Mouse (Mus musculus) thymus, adult 2 months (tissue): ENCODE results near the gene Olfr870. TPM values are rescaled to one million over a fixed set of nuclear protein-coding genes. Genes with fewer than 3 reads are reported as not detected.

Source experiments
- DNase-seq: peaks from one replicate; pipeline ENCODE4 v3.0.0; 2021
- H3K27ac ChIP-seq: fragments of 200-500 bp; 2 replicates; pipeline ENCODE4 v1.5.1; 2012; ENCODE audit warnings: low read length, control low read depth; ENCODE audit not compliant: control insufficient read depth, insufficient read depth
- H3K27me3 ChIP-seq: fragments of 200-500 bp; 2 replicates; pipeline ENCODE4 v1.6.1; 2012; ENCODE audit warnings: mild to moderate bottlenecking, low read length, moderate library complexity, mixed read lengths; ENCODE audit not compliant: control insufficient read depth, insufficient read depth
- H3K36me3 ChIP-seq: fragments of 200-500 bp; 2 replicates; pipeline ENCODE4 v1.6.1; 2012; ENCODE audit warnings: mild to moderate bottlenecking, low read length, moderate library complexity; ENCODE audit not compliant: control insufficient read depth, insufficient read depth
- H3K4me1 ChIP-seq: fragments of 200-500 bp; replicated peaks from 2 replicates; pipeline ENCODE4 v1.6.1; 2012; ENCODE audit warnings: low read length; ENCODE audit not compliant: control insufficient read depth, insufficient read depth
- H3K4me3 ChIP-seq: fragments of 200-500 bp; 2 replicates; pipeline ENCODE4 v1.5.1; 2012; ENCODE audit warnings: mild to moderate bottlenecking, low read length, control low read depth, moderate library complexity; ENCODE audit not compliant: control insufficient read depth, insufficient read depth
- CTCF ChIP-seq: fragments of 200-500 bp; IDR thresholded peaks from 2 replicates; pipeline ENCODE4 v1.5.1; 2012; ENCODE audit warnings: mild to moderate bottlenecking, control low read depth, low read length, moderate library complexity, borderline replicate concordance; ENCODE audit not compliant: control insufficient read depth, poor library complexity, insufficient read depth; ENCODE audit errors: extremely low read depth
- POLR2A ChIP-seq: fragments of 200-500 bp; IDR thresholded peaks from 2 replicates; pipeline ENCODE4 v1.6.1; 2012; ENCODE audit warnings: mild to moderate bottlenecking, low read length, control low read depth, moderate library complexity; ENCODE audit not compliant: control insufficient read depth, poor library complexity, insufficient read depth; ENCODE audit errors: extremely low read depth
- WGBS: fragments of 180-500 bp; shearing (Covaris S2); methylation state at CpG from one replicate; pipeline ENCODE4 v1.1.7; 2018; 5-methylcytosine and 5-hydroxymethylcytosine counted together
- polyA plus RNA-seq: library from polyadenylated mRNA; depleted of rRNA; stranded (reverse); fragments of >200 nt; gene quantifications from 2 replicates; pipeline ENCODE4 v1.2.3, GENCODE M21; 2012; rRNA removed

Gene Olfr870
- polyA plus RNA-seq, 1 experiment: not detected

DNA sequence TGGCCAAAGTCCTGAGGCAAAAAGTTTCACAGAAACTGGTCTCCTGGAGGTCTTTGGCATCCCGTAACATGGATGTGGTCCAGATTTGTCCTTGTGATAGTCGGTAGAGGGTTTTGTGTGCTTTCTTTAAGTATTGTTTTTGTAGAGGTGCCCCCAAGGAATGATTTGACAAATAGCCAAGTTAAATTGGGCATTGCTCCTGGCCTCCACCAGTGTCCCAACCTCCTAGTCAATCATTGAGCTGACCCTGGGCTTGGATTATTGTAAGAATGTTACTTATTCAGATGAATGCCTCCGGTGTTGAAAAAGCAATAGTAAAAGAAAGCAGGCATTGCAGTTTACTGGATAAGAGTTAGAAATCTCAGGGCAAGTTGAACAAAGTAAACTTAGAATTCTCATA is 24.2 kb downstream of the Olfr870 start:
- TF ChIP-seq CTCF: no peak
- no peak for TF ChIP-seq POLR2A
- H3K4me1 ChIP-seq: no peaks in the 10 kb centered on the region
- no peaks in the 10 kb centered on the region for H3K27me3 ChIP-seq
- no peaks in the 10 kb centered on the region for H3K36me3 ChIP-seq
- no peak for DNase-seq
- H3K27ac ChIP-seq: no peak overlapping the region
- 93% methylated on average over 3 of the region's 3 CpGs for WGBS
- H3K4me3 ChIP-seq: no peak overlapping the region

DNA sequence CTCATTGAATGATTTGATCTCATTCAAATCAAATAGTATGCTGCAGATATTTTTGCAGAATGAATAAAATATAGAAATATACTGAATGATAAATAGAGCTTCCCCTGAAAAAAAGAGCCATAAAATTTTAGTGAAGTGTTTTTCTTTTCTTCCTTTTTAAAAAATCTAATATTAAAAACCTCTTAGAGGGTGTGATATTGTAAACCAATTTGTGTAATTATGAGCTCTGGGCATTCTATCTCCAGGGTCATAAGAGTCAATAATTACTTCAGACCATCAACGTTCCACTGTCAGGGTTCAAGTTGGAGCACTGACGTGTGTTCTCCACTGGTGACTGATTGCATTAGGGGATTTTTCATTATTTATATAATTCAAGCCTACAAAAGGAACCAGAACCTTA is 45.1 kb downstream of the Olfr870 start, which contains the start of gene Olfr869:
Gene Olfr869 (plus strand): TSS at position 301 of the 400 bp plus-strand sequence.
- H3K27me3 ChIP-seq: no peaks in the 10 kb centered on the region
- no peak within 1 kb of the TSS for H3K4me3 ChIP-seq
- no peak within 1 kb of the TSS for H3K27ac ChIP-seq
- WGBS: 88% methylated on average over 2 of the region's 2 CpGs
- DNase-seq: no peak
- no peaks in the 10 kb centered on the region for H3K4me1 ChIP-seq
- H3K36me3 ChIP-seq: no peaks in the 10 kb centered on the region
- TF ChIP-seq CTCF: no peak
- no peak for TF ChIP-seq POLR2A

Other genes with a start within 250 kb of the Olfr870 start
- gene Olfr866, start 146.0 kb downstream of the Olfr870 start, polyA plus RNA-seq: not detected in 2 replicates
- not detected in 2 replicates for gene Olfr867, start 116.5 kb downstream of the Olfr870 start, polyA plus RNA-seq
- not detected in 2 replicates for gene Olfr868, start 75.4 kb downstream of the Olfr870 start, polyA plus RNA-seq
- not detected in 2 replicates for gene Olfr869, start 45.0 kb downstream of the Olfr870 start, polyA plus RNA-seq
- gene Olfr871, start 38.1 kb upstream of the Olfr870 start, polyA plus RNA-seq: not detected in 2 replicates
- gene Olfr872, start 63.1 kb upstream of the Olfr870 start, polyA plus RNA-seq: not detected in 2 replicates
- not detected in 2 replicates for gene Olfr39, start 108.3 kb upstream of the Olfr870 start, polyA plus RNA-seq
- not detected in 2 replicates for gene Olfr873, start 124.5 kb upstream of the Olfr870 start, polyA plus RNA-seq
- gene Olfr18, start 162.0 kb upstream of the Olfr870 start, polyA plus RNA-seq: not detected in 2 replicates
- gene Zfp560, start 211.1 kb upstream of the Olfr870 start, polyA plus RNA-seq: 3.6 and 5.4 TPM in 2 replicates